Mouse (Mus musculus): ENCODE measurements around the gene Bbs9. TPM values are rescaled to one million over a fixed set of nuclear protein-coding genes. Genes with fewer than 3 reads are reported as not detected.
A peak's percentile ranks its signal among the peaks of the same experiment; 100 is the strongest.

Bbs9 gene
- polyA plus RNA-seq, 1 experiment from 2014 or later: 15.5 TPM

GRCm38 (mm10) chr9:22457142-22457835 is 18.2 kb upstream of the Bbs9 start:
- ATAC-seq (ENCODE audit: insufficient number of reproducible peaks, low FRiP score, low TSS enrichment, low read depth) (no peak), DNase-seq (ENCODE audit: low spot score) (no peak)
- no peaks in the 10 kb centered on the region for H3K4me1 ChIP-seq (ENCODE audit: control insufficient read depth, insufficient read depth, low read length)
- H3K27me3 ChIP-seq (ENCODE audit: control insufficient read depth, insufficient read depth, low read length): no peaks in the 10 kb centered on the region
- H3K36me3 ChIP-seq (ENCODE audit: control insufficient read depth, insufficient read depth, low read length): peaks cover 12% of the 10 kb centered on the region
- no peaks in the 10 kb centered on the region for H3K9me3 ChIP-seq (ENCODE audit: control insufficient read depth, low read length)
- H3K9ac ChIP-seq (ENCODE audit: low read length): no peak overlapping the region
- no peak overlapping the region for H3K4me2 ChIP-seq (ENCODE audit: low read depth, severe bottlenecking)
- H3K27ac ChIP-seq (replicated peaks; ENCODE audit: low read depth, low read length): no peak overlapping the region
- WGBS: 88% methylated on average over 11 of the region's 11 CpGs
- H3K4me3 ChIP-seq (ENCODE audit: low read depth, low read length): no peak overlapping the region

GRCm38 (mm10) chr9:22461946-22462345 is 13.6 kb upstream of the Bbs9 start:
- Histone ChIP-seq H3K4me3 (ENCODE audit: low read depth, low read length) (no peak overlapping the region), H3K36me3 (ENCODE audit: control insufficient read depth, insufficient read depth, low read length) (peaks cover 12% of the 10 kb centered on the region), H3K4me1 (ENCODE audit: control insufficient read depth, insufficient read depth, low read length) (no peaks in the 10 kb centered on the region), H3K27me3 (ENCODE audit: control insufficient read depth, insufficient read depth, low read length) (no peaks in the 10 kb centered on the region), H3K9ac (ENCODE audit: low read length) (no peak overlapping the region), H3K9me3 (ENCODE audit: control insufficient read depth, low read length) (no peaks in the 10 kb centered on the region), H3K27ac (replicated peaks; ENCODE audit: low read depth, low read length) (no peak overlapping the region), H3K4me2 (ENCODE audit: low read depth, severe bottlenecking) (no peak overlapping the region)
- ATAC-seq (ENCODE audit: insufficient number of reproducible peaks, low FRiP score, low TSS enrichment, low read depth) (no peak), DNase-seq (ENCODE audit: low spot score) (no peak)
- 93% methylated on average over 3 of the region's 3 CpGs for WGBS

GRCm38 (mm10) chr9:22466212-22466611 is 9.3 kb upstream of the Bbs9 start:
- ATAC-seq (ENCODE audit: insufficient number of reproducible peaks, low FRiP score, low TSS enrichment, low read depth) (no peak), DNase-seq (ENCODE audit: low spot score) (no peak)
- no peaks in the 10 kb centered on the region for H3K4me1 ChIP-seq (ENCODE audit: control insufficient read depth, insufficient read depth, low read length)
- H3K4me3 ChIP-seq (ENCODE audit: low read depth, low read length): no peak overlapping the region
- no peak overlapping the region for H3K4me2 ChIP-seq (ENCODE audit: low read depth, severe bottlenecking)
- no peaks in the 10 kb centered on the region for H3K27me3 ChIP-seq (ENCODE audit: control insufficient read depth, insufficient read depth, low read length)
- WGBS: 96% methylated on average over 5 of the region's 5 CpGs
- no peaks in the 10 kb centered on the region for H3K9me3 ChIP-seq (ENCODE audit: control insufficient read depth, low read length)
- H3K9ac ChIP-seq (ENCODE audit: low read length): no peak overlapping the region
- H3K36me3 ChIP-seq (ENCODE audit: control insufficient read depth, insufficient read depth, low read length): peaks cover 6% of the 10 kb centered on the region
- no peak overlapping the region for H3K27ac ChIP-seq (replicated peaks; ENCODE audit: low read depth, low read length)

GRCm38 (mm10) chr9:22467371-22468169 is 7.9 kb upstream of the Bbs9 start:
- H3K4me2 ChIP-seq (ENCODE audit: low read depth, severe bottlenecking): peak overlapping the region; percentile 77
- H3K9me3 ChIP-seq (ENCODE audit: control insufficient read depth, low read length): no peaks in the 10 kb centered on the region
- ATAC-seq (ENCODE audit: insufficient number of reproducible peaks, low FRiP score, low TSS enrichment, low read depth) (peak; percentile 61; the same call in 1 of the 2 replicates), DNase-seq (ENCODE audit: low spot score) (peak; percentile 68)
- H3K27me3 ChIP-seq (ENCODE audit: control insufficient read depth, insufficient read depth, low read length): no peaks in the 10 kb centered on the region
- peak overlapping the region; percentile 65; the same call in 1 of the 2 replicates for H3K27ac ChIP-seq (replicated peaks; ENCODE audit: low read depth, low read length)
- H3K4me3 ChIP-seq (ENCODE audit: low read depth, low read length): peak overlapping the region; percentile 79
- peaks cover 4% of the 10 kb centered on the region; the same call in 1 of the 2 replicates for H3K36me3 ChIP-seq (ENCODE audit: control insufficient read depth, insufficient read depth, low read length)
- under 1% methylated on average over 73 of the region's 73 CpGs for WGBS
- H3K4me1 ChIP-seq (ENCODE audit: control insufficient read depth, insufficient read depth, low read length): no peaks in the 10 kb centered on the region
- H3K9ac ChIP-seq (ENCODE audit: low read length): peak overlapping the region; percentile 87

- ATAC-seq (ENCODE audit: insufficient number of reproducible peaks, low FRiP score, low TSS enrichment, low read depth): peak; percentile 88
- no peaks in the 10 kb centered on the region for H3K27me3 ChIP-seq (ENCODE audit: control insufficient read depth, insufficient read depth, low read length)
- H3K27ac ChIP-seq (replicated peaks; ENCODE audit: low read depth, low read length): peak overlapping the region; percentile 65; the same call in 1 of the 2 replicates
- H3K4me2 ChIP-seq (ENCODE audit: low read depth, severe bottlenecking): peak overlapping the region; percentile 77
- DNase-seq (ENCODE audit: low spot score): peak; percentile 87
- H3K4me3 ChIP-seq (ENCODE audit: low read depth, low read length): peak overlapping the region; percentile 79
- peaks cover 4% of the 10 kb centered on the region; the same call in 1 of the 2 replicates for H3K36me3 ChIP-seq (ENCODE audit: control insufficient read depth, insufficient read depth, low read length)
- no peaks in the 10 kb centered on the region for H3K4me1 ChIP-seq (ENCODE audit: control insufficient read depth, insufficient read depth, low read length)
- H3K9ac ChIP-seq (ENCODE audit: low read length): peak overlapping the region; percentile 87
- H3K9me3 ChIP-seq (ENCODE audit: control insufficient read depth, low read length): no peaks in the 10 kb centered on the region
- 3% methylated on average over 42 of the region's 43 CpGs for WGBS
These were observed 7.2 kb upstream of the Bbs9 start for GRCm38 (mm10) chr9:22468170-22468898.

- Histone ChIP-seq H3K9ac (ENCODE audit: low read length) (no peak overlapping the region), H3K27ac (replicated peaks; ENCODE audit: low read depth, low read length) (no peak overlapping the region), H3K36me3 (ENCODE audit: control insufficient read depth, insufficient read depth, low read length) (peaks cover 4% of the 10 kb centered on the region; the same call in 1 of the 2 replicates), H3K9me3 (ENCODE audit: control insufficient read depth, low read length) (no peaks in the 10 kb centered on the region), H3K4me3 (ENCODE audit: low read depth, low read length) (no peak overlapping the region), H3K4me1 (ENCODE audit: control insufficient read depth, insufficient read depth, low read length) (no peaks in the 10 kb centered on the region), H3K4me2 (ENCODE audit: low read depth, severe bottlenecking) (no peak overlapping the region), H3K27me3 (ENCODE audit: control insufficient read depth, insufficient read depth, low read length) (no peaks in the 10 kb centered on the region)
- ATAC-seq (ENCODE audit: insufficient number of reproducible peaks, low FRiP score, low TSS enrichment, low read depth) (0 out of 2 replicates have a peak, but pooled peaks have one; percentile 1), DNase-seq (ENCODE audit: low spot score) (no peak)
- WGBS: 82% methylated on average over 8 of the region's 8 CpGs
These were observed 6.6 kb upstream of the Bbs9 start for GRCm38 (mm10) chr9:22468899-22469259.

- H3K4me3 ChIP-seq (ENCODE audit: low read depth, low read length): peak within 1 kb of the TSS; percentile 79
- H3K27me3 ChIP-seq (ENCODE audit: control insufficient read depth, insufficient read depth, low read length): no peaks in the 10 kb centered on the region
- H3K27ac ChIP-seq (replicated peaks; ENCODE audit: low read depth, low read length): no peak within 1 kb of the TSS
- H3K9me3 ChIP-seq (ENCODE audit: control insufficient read depth, low read length): no peaks in the 10 kb centered on the region
- H3K9ac ChIP-seq (ENCODE audit: low read length): no peak within 1 kb of the TSS
- no peak for DNase-seq (ENCODE audit: low spot score)
- no peak for ATAC-seq (ENCODE audit: insufficient number of reproducible peaks, low FRiP score, low TSS enrichment, low read depth)
- WGBS: 89% methylated on average over 3 of the region's 3 CpGs
- peaks cover 4% of the 10 kb centered on the region; the same call in 1 of the 2 replicates for H3K36me3 ChIP-seq (ENCODE audit: control insufficient read depth, insufficient read depth, low read length)
- no peaks in the 10 kb centered on the region for H3K4me1 ChIP-seq (ENCODE audit: control insufficient read depth, insufficient read depth, low read length)
- peak within 1 kb of the TSS; percentile 77 for H3K4me2 ChIP-seq (ENCODE audit: low read depth, severe bottlenecking)
These were observed 5.9 kb upstream of the Bbs9 start, which contains the start of gene Rp9 for GRCm38 (mm10) chr9:22469643-22470042. TSS of gene Rp9 (minus strand) at chr9:22469743.

- WGBS: 7% methylated on average over 10 of the region's 10 CpGs
- ATAC-seq (ENCODE audit: insufficient number of reproducible peaks, low FRiP score, low TSS enrichment, low read depth) (no peak), DNase-seq (ENCODE audit: low spot score) (peak; percentile 22)
- Histone ChIP-seq H3K4me1 (ENCODE audit: control insufficient read depth, insufficient read depth, low read length) (no peaks in the 10 kb centered on the region), H3K9ac (ENCODE audit: low read length) (peak overlapping the region; percentile 67), H3K4me3 (ENCODE audit: low read depth, low read length) (peak overlapping the region; percentile 70), H3K27ac (replicated peaks; ENCODE audit: low read depth, low read length) (no peak overlapping the region), H3K9me3 (ENCODE audit: control insufficient read depth, low read length) (no peaks in the 10 kb centered on the region), H3K27me3 (ENCODE audit: control insufficient read depth, insufficient read depth, low read length) (no peaks in the 10 kb centered on the region), H3K4me2 (ENCODE audit: low read depth, severe bottlenecking) (peak overlapping the region; percentile 71), H3K36me3 (ENCODE audit: control insufficient read depth, insufficient read depth, low read length) (no peaks in the 10 kb centered on the region)
These were observed 750 bp downstream of the Bbs9 start for GRCm38 (mm10) chr9:22476265-22476664.

Data from limb, embryonic 11.5 days (tissue).